ENCODE assay signal across 8 mouse cellular contexts in genomic region chr17:56255429-56255828, GRCm38 (mm10). TPM values are rescaled to one million over a fixed set of nuclear protein-coding genes. Genes with fewer than 3 reads are reported as not detected.
A peak's percentile ranks its signal among the peaks of the same experiment; 100 is the strongest.
DNase-seq lines count a peak whose midpoint lies in the region; ATAC-seq lines count a peak whose summit lies in the region.

No protein-coding gene starts in this region.

- H3K4me3 ChIP-seq in megakaryocyte, embryonic 14.5 days (replicated peaks), result peak overlapping the region; percentile 93
- H3K4me3 ChIP-seq in midbrain, embryonic 11.5 days (ENCODE audit: low read depth, low read length), result no peak overlapping the region

- H3K27me3 ChIP-seq in megakaryocyte, embryonic 14.5 days (replicated peaks), result no peaks in the 10 kb centered on the region
- no peaks in the 10 kb centered on the region for H3K27me3 ChIP-seq in midbrain, embryonic 11.5 days (ENCODE audit: control insufficient read depth, insufficient read depth, low read length)

- no peak for ATAC-seq in CD4-positive, CD25-positive, alpha-beta regulatory T cell, adult 4 months
- ATAC-seq in megakaryocyte, adult 5-6 weeks (ENCODE audit: poor library complexity, severe bottlenecking), result no peak
- ATAC-seq in midbrain, embryonic 11.5 days (ENCODE audit: low FRiP score), result peak; percentile 7

- peak; percentile 49 for DNase-seq in CD4-positive, CD25-positive, alpha-beta regulatory T cell, adult 2 months (ENCODE audit: low read depth, low spot score)
- DNase-seq in gastrocnemius, postnatal 25 days, result peak; percentile 7
- peak; percentile 52 for DNase-seq in layer of hippocampus, adult 9-10 months (ENCODE audit: low spot score)
- no peak for DNase-seq in midbrain, embryonic 11.5 days (ENCODE audit: low spot score, missing footprints)
- DNase-seq in urinary bladder, postnatal 4 days (ENCODE audit: low spot score in 2 of 2), result no peak

- H3K9ac ChIP-seq in midbrain, embryonic 11.5 days (ENCODE audit: low read length), result peak overlapping the region; percentile 14; the same call in 1 of the 2 replicates

- H3K4me2 ChIP-seq in midbrain, embryonic 11.5 days, result peak overlapping the region; percentile 91; the same call in 1 of the 2 replicates

- peaks cover 24% of the 10 kb centered on the region for H3K36me3 ChIP-seq in megakaryocyte, embryonic 14.5 days (replicated peaks; ENCODE audit: low read length)
- H3K36me3 ChIP-seq in midbrain, embryonic 11.5 days (ENCODE audit: control insufficient read depth, insufficient read depth, low read length), result peaks cover 6% of the 10 kb centered on the region; the same call in 1 of the 2 replicates

- no peaks in the 10 kb centered on the region for H3K9me3 ChIP-seq in megakaryocyte, embryonic 14.5 days
- H3K9me3 ChIP-seq in midbrain, embryonic 11.5 days (ENCODE audit: control insufficient read depth, low read length), result no peaks in the 10 kb centered on the region

- peaks cover 60% of the 10 kb centered on the region for H3K4me1 ChIP-seq in megakaryocyte, embryonic 14.5 days
- peaks cover 9% of the 10 kb centered on the region for H3K4me1 ChIP-seq in midbrain, embryonic 11.5 days (ENCODE audit: control insufficient read depth, insufficient read depth, low read length)

- peak overlapping the region; percentile 14; the same call in 1 of the 2 replicates for H3K27ac ChIP-seq in midbrain, embryonic 11.5 days (ENCODE audit: low read depth, low read length)

- WGBS in midbrain, embryonic 11.5 days, result 21% methylated on average over 9 of the region's 9 CpGs

RNA-seq across cellular contexts. Expression of gene Fem1a, which starts 1.2 kb away (rescaled TPM):
- polyA plus RNA-seq in CD4-positive, CD25-positive, alpha-beta regulatory T cell, adult 4 months (2017; shearing (Covaris generic)), result 1 to 10 TPM; 4.4 to 5.5 TPM
- 9.5 and 11.2 TPM in 2 replicates for polyA plus RNA-seq in megakaryocyte, embryonic 14.5 days (2012; ENCODE audit: insufficient read depth, low replicate concordance)
- 10.2 and 11.8 TPM in 2 replicates for total RNA-seq in megakaryocyte, adult 5-6 weeks (2015)
- 15.7 and 16.9 TPM in 2 replicates for total RNA-seq in megakaryocyte, adult 5-6 weeks (2017)
- 100 to 1,000 TPM; 133 to 135 TPM for total RNA-seq in gastrocnemius, postnatal 25 days (2021)
- polyA plus RNA-seq in midbrain, embryonic 11.5 days (2014; fragmentation: Nextera tagmentation; extraction: Ambion mirVana), result 12.6 and 12.7 TPM in 2 replicates

RNA-seq across cellular contexts. Expression of gene Ticam1, which starts 21.2 kb away (rescaled TPM):
- polyA plus RNA-seq in CD4-positive, CD25-positive, alpha-beta regulatory T cell, adult 4 months (2017; shearing (Covaris generic)), result 10 to 100 TPM in 1 of 2 experiments, 1 to 10 TPM in 1; 8.9 to 11.6 TPM
- 13.7 and 27.2 TPM in 2 replicates for polyA plus RNA-seq in megakaryocyte, embryonic 14.5 days (2012; ENCODE audit: insufficient read depth, low replicate concordance)
- 14.3 and 15.0 TPM in 2 replicates for total RNA-seq in megakaryocyte, adult 5-6 weeks (2015)
- total RNA-seq in megakaryocyte, adult 5-6 weeks (2017), result 6.0 and 6.1 TPM in 2 replicates
- total RNA-seq in gastrocnemius, postnatal 25 days (2021), result 1 to 10 TPM; 2.8 to 3.0 TPM
- 1.7 and 2.6 TPM in 2 replicates for polyA plus RNA-seq in midbrain, embryonic 11.5 days (2014; fragmentation: Nextera tagmentation; extraction: Ambion mirVana)

RNA-seq across cellular contexts. Expression of gene Dpp9, which starts 36.7 kb away (rescaled TPM):
- 10 to 100 TPM; 17.8 to 21.0 TPM for polyA plus RNA-seq in CD4-positive, CD25-positive, alpha-beta regulatory T cell, adult 4 months (2017; shearing (Covaris generic))
- polyA plus RNA-seq in megakaryocyte, embryonic 14.5 days (2012; ENCODE audit: insufficient read depth, low replicate concordance), result 55.6 and 60.2 TPM in 2 replicates
- total RNA-seq in megakaryocyte, adult 5-6 weeks (2015), result 25.4 and 26.2 TPM in 2 replicates
- total RNA-seq in megakaryocyte, adult 5-6 weeks (2017), result 17.3 and 18.1 TPM in 2 replicates
- total RNA-seq in gastrocnemius, postnatal 25 days (2021), result 10 to 100 TPM; 27.1 to 31.8 TPM
- polyA plus RNA-seq in midbrain, embryonic 11.5 days (2014; fragmentation: Nextera tagmentation; extraction: Ambion mirVana), result 29.5 and 33.8 TPM in 2 replicates

RNA-seq across cellular contexts. Expression of gene Plin3, which starts 37.2 kb away (rescaled TPM):
- polyA plus RNA-seq in CD4-positive, CD25-positive, alpha-beta regulatory T cell, adult 4 months (2017; shearing (Covaris generic)), result 10 to 100 TPM; 31.8 to 32.1 TPM
- polyA plus RNA-seq in megakaryocyte, embryonic 14.5 days (2012; ENCODE audit: insufficient read depth, low replicate concordance), result 4.6 and 21.3 TPM in 2 replicates
- total RNA-seq in megakaryocyte, adult 5-6 weeks (2015), result 7.1 and 9.1 TPM in 2 replicates
- total RNA-seq in megakaryocyte, adult 5-6 weeks (2017), result 28.3 and 29.2 TPM in 2 replicates
- total RNA-seq in gastrocnemius, postnatal 25 days (2021), result 10 to 100 TPM; 35.3 to 39.1 TPM
- 27.5 and 34.0 TPM in 2 replicates for polyA plus RNA-seq in midbrain, embryonic 11.5 days (2014; fragmentation: Nextera tagmentation; extraction: Ambion mirVana)

RNA-seq across cellular contexts. Expression of gene Arrdc5, which starts 44.7 kb away (rescaled TPM):
- polyA plus RNA-seq in CD4-positive, CD25-positive, alpha-beta regulatory T cell, adult 4 months (2017; shearing (Covaris generic)), result not detected
- not detected in 2 replicates for polyA plus RNA-seq in megakaryocyte, embryonic 14.5 days (2012; ENCODE audit: insufficient read depth, low replicate concordance)
- total RNA-seq in megakaryocyte, adult 5-6 weeks (2015), result not detected in 2 replicates
- total RNA-seq in megakaryocyte, adult 5-6 weeks (2017), result not detected in 2 replicates
- total RNA-seq in gastrocnemius, postnatal 25 days (2021), result not detected
- polyA plus RNA-seq in midbrain, embryonic 11.5 days (2014; fragmentation: Nextera tagmentation; extraction: Ambion mirVana), result not detected in 2 replicates

Comparison
In these comparisons a context has a peak if more than half of its experiments do, and no peak if none do; other contexts are left out.
1. DNase-seq: peak in CD4-positive, CD25-positive, alpha-beta regulatory T cell, adult 2 months (single experiment), gastrocnemius, postnatal 25 days (single experiment) and layer of hippocampus, adult 9-10 months (single experiment); none in midbrain, embryonic 11.5 days (single experiment) and urinary bladder, postnatal 4 days (0 of 2).